25 mouse cellular contexts compared by ENCODE assay signal in genomic region chr12:98045784-98046458, GRCm38 (mm10).
DNase-seq lines count a peak whose midpoint lies in the region; ATAC-seq and TF ChIP-seq lines count a peak whose summit lies in the region.
"Had no signal": no experiment of that assay in that cellular context is flagged by ENCODE, and none has a peak within 500 bp of the region (broad histone marks: within the 10 kb centered on the region; RNA-seq: fewer than 3 reads in every experiment).

No protein-coding gene starts in this region.

- H3K36me3 ChIP-seq in forebrain, embryonic 13.5 days (ENCODE audit: poor library complexity, severe bottlenecking), result no peaks in the 10 kb centered on the region
- H3K36me3 ChIP-seq in forebrain, postnatal 0 days (ENCODE audit: insufficient read depth), result no peaks in the 10 kb centered on the region
- no peaks in the 10 kb centered on the region for H3K36me3 ChIP-seq in intestine, embryonic 15.5 days
- H3K36me3 ChIP-seq: embryonic facial prominence, embryonic 13.5 days; heart, embryonic 13.5 days; limb, embryonic 12.5 days; midbrain, embryonic 12.5 days had no signal

- no peak overlapping the region for H3K4me3 ChIP-seq in forebrain, embryonic 13.5 days
- H3K4me3 ChIP-seq in forebrain, postnatal 0 days (ENCODE audit: low read depth, low read length), result no peak overlapping the region
- H3K4me3 ChIP-seq in intestine, embryonic 15.5 days (replicated peaks), result no peak overlapping the region
- H3K4me3 ChIP-seq: embryonic facial prominence, embryonic 13.5 days; erythroblast, embryonic 14.5 days; heart, embryonic 13.5 days; limb, embryonic 12.5 days; midbrain, embryonic 12.5 days had no signal

- TF ChIP-seq CTCF in forebrain, postnatal 0 days (IDR thresholded peaks at IDR 0.05; ENCODE audit: low read depth), result no peak
- TF ChIP-seq CTCF in brain, embryonic 14.5 days (IDR thresholded peaks at IDR 0.05; ENCODE audit: borderline replicate concordance, extremely low read depth, insufficient read depth, insufficient read length), result no peak

- no peak for TF ChIP-seq POLR2A in brain, embryonic 14.5 days (IDR thresholded peaks at IDR 0.05; ENCODE audit: borderline replicate concordance, extremely low read depth, insufficient read depth, insufficient read length, poor library complexity, severe bottlenecking)

- H3K27ac ChIP-seq in forebrain, embryonic 13.5 days, result peak overlapping the region; percentile 62
- no peak overlapping the region for H3K27ac ChIP-seq in forebrain, postnatal 0 days (ENCODE audit: low read depth, low read length)
- no peak overlapping the region for H3K27ac ChIP-seq in intestine, embryonic 15.5 days
- H3K27ac ChIP-seq: embryonic facial prominence, embryonic 13.5 days; heart, embryonic 13.5 days; hindbrain, embryonic 14.5 days; limb, embryonic 12.5 days; midbrain, embryonic 12.5 days had no signal

- peaks cover 44% of the 10 kb centered on the region for H3K4me1 ChIP-seq in forebrain, embryonic 13.5 days
- H3K4me1 ChIP-seq in forebrain, postnatal 0 days (ENCODE audit: insufficient read depth), result peaks cover 9% of the 10 kb centered on the region
- no peaks in the 10 kb centered on the region for H3K4me1 ChIP-seq in intestine, embryonic 15.5 days (replicated peaks)
- H3K4me1 ChIP-seq: embryonic facial prominence, embryonic 13.5 days; limb, embryonic 12.5 days had no signal

- ATAC-seq in forebrain, embryonic 13.5 days, result peak; percentile 29; the same call in 1 of the 2 replicates
- no peak for ATAC-seq in forebrain, postnatal 0 days
- ATAC-seq in intestine, embryonic 15.5 days, result peak; percentile 83
- ATAC-seq: Patski had no signal

- no peaks in the 10 kb centered on the region for H3K9me3 ChIP-seq in forebrain, embryonic 13.5 days (replicated peaks)
- no peaks in the 10 kb centered on the region for H3K9me3 ChIP-seq in forebrain, postnatal 0 days (ENCODE audit: low read length)
- no peaks in the 10 kb centered on the region for H3K9me3 ChIP-seq in intestine, embryonic 15.5 days
- H3K9me3 ChIP-seq: embryonic facial prominence, embryonic 13.5 days; heart, embryonic 13.5 days; limb, embryonic 12.5 days; midbrain, embryonic 12.5 days had no signal

- WGBS in forebrain, embryonic 13.5 days, result 40% methylated on average over 5 of the region's 5 CpGs
- 30% methylated on average over 5 of the region's 5 CpGs for WGBS in forebrain, postnatal 0 days
- 69% methylated on average over 5 of the region's 5 CpGs for WGBS in intestine, embryonic 15.5 days

- H3K4me2 ChIP-seq in forebrain, embryonic 13.5 days, result peak overlapping the region; percentile 12; the same call in 1 of the 2 replicates
- no peak overlapping the region for H3K4me2 ChIP-seq in forebrain, postnatal 0 days (ENCODE audit: low read depth)
- no peak overlapping the region for H3K4me2 ChIP-seq in intestine, embryonic 15.5 days (replicated peaks)
- H3K4me2 ChIP-seq: embryonic facial prominence, embryonic 13.5 days; heart, embryonic 13.5 days; hindbrain, embryonic 14.5 days; limb, embryonic 12.5 days; liver, embryonic 11.5 days; midbrain, embryonic 12.5 days had no signal

- DNase-seq in forebrain, postnatal 0 days, result no peak
- DNase-seq in kidney, adult 9 months, result peak; percentile 8
- no peak for DNase-seq in kidney, postnatal 10 days
- peak; percentile 72 for DNase-seq in brain, embryonic 14.5 days (ENCODE audit: low read depth)
- no peak for DNase-seq in thymus, postnatal 36 days
- DNase-seq in lung, adult 18-20 months, result no peak
- DNase-seq: adrenal gland, postnatal 10 days; cerebellum, adult 11-12 months; cerebellum, adult 9-11 months; embryo, embryonic 11 days; gastrocnemius, postnatal 14 days; heart, postnatal 10 days; kidney, adult 8-10 months; kidney, postnatal 4 days; lung, postnatal 36 days had no signal

- no peak overlapping the region for H3K9ac ChIP-seq in forebrain, embryonic 13.5 days
- H3K9ac ChIP-seq in forebrain, postnatal 0 days, result no peak overlapping the region
- no peak overlapping the region for H3K9ac ChIP-seq in intestine, embryonic 15.5 days
- H3K9ac ChIP-seq: embryonic facial prominence, embryonic 13.5 days; heart, embryonic 13.5 days; hindbrain, embryonic 14.5 days; limb, embryonic 12.5 days; midbrain, embryonic 12.5 days had no signal

- no peaks in the 10 kb centered on the region for H3K27me3 ChIP-seq in forebrain, embryonic 13.5 days
- H3K27me3 ChIP-seq in forebrain, postnatal 0 days (ENCODE audit: insufficient read depth, low read length), result no peaks in the 10 kb centered on the region
- no peaks in the 10 kb centered on the region for H3K27me3 ChIP-seq in intestine, embryonic 15.5 days (replicated peaks)
- H3K27me3 ChIP-seq: embryonic facial prominence, embryonic 13.5 days; heart, embryonic 13.5 days; limb, embryonic 12.5 days; midbrain, embryonic 12.5 days; Patski had no signal

Comparison
In these comparisons a context has a peak if more than half of its experiments do, and no peak if none do; other contexts are left out.
1. DNase-seq: peak in kidney, adult 9 months (single experiment) and brain, embryonic 14.5 days (single experiment); none in forebrain, postnatal 0 days (single experiment), kidney, postnatal 10 days (single experiment), thymus, postnatal 36 days (0 of 2) and lung, adult 18-20 months (0 of 2).